Mouse (Mus musculus) heart, adult 2 months (tissue): Measurements from ENCODE around the gene Gm45837.

Experiments used
- CTCF ChIP-seq: fragments of 200-600 bp; IDR thresholded peaks from 2 replicates; pipeline ENCODE4 v1.8.1; 2022; ENCODE audit warnings: antibody characterized with exemption, mild to moderate bottlenecking, moderate library complexity
- EP300 ChIP-seq: fragments of 200-500 bp; IDR thresholded peaks from 2 replicates; pipeline ENCODE4 v1.6.1; 2011; ENCODE audit warnings: low read depth, low read length, control low read depth; ENCODE audit not compliant: insufficient read depth
- POLR2A ChIP-seq: fragments of 200-500 bp; IDR thresholded peaks from 2 replicates; pipeline ENCODE4 v1.6.1; 2011; ENCODE audit warnings: mild to moderate bottlenecking, low read depth, low read length, control low read depth; ENCODE audit not compliant: insufficient read depth

DNA sequence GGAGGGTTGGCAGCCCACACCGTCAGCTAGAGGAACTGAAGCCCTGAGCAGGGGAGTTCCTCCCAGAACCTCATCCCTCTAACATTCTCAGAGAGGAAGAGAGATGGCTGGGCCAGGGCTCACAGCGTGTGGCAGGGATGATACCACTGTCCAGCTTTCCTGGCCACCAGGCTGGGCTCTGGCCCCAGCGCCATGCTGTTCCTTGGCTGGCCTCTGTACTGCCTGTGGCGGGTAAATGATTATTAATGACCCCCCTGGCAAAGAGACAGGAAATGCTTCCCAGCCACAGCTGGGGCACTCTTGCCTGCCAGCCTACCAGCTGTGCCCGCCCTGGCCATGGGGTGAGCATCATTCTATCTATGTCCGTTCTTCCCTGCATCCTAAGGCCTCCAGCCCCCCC lies 44.5 kb downstream of the Gm45837 start:
- TF ChIP-seq CTCF (no peak), POLR2A (no peak), EP300 (no peak)
